Mouse (Mus musculus): ENCODE results near the gene Dnah2.

Dnah2 gene

GRCm38 (mm10) chr11:69549060-69549656 lies at the start of gene Dnah2:
TSS of gene Dnah2 (minus strand) at chr11:69549110.
- no peak for DNase-seq (ENCODE audit: low spot score)

GRCm38 (mm10) chr11:69594853-69595252 lies 45.9 kb upstream of the Dnah2 start:
- DNase-seq (ENCODE audit: low spot score), result no peak

GRCm38 (mm10) chr11:69592799-69593198 lies 43.9 kb upstream of the Dnah2 start:
- no peak for DNase-seq (ENCODE audit: low spot score)

- no peak for DNase-seq (ENCODE audit: low spot score)
Observed at GRCm38 (mm10) chr11:69591899-69592637, 43.2 kb upstream of the Dnah2 start.

GRCm38 (mm10) chr11:69591424-69591823 lies 42.5 kb upstream of the Dnah2 start:
- no peak for DNase-seq (ENCODE audit: low spot score)

GRCm38 (mm10) chr11:69590622-69591021 lies 41.7 kb upstream of the Dnah2 start:
- DNase-seq (ENCODE audit: low spot score), result no peak

GRCm38 (mm10) chr11:69589207-69589834 lies 40.4 kb upstream of the Dnah2 start:
- DNase-seq (ENCODE audit: low spot score), result no peak

GRCm38 (mm10) chr11:69585718-69586325 lies 36.9 kb upstream of the Dnah2 start:
- DNase-seq (ENCODE audit: low spot score), result no peak

- DNase-seq (ENCODE audit: low spot score), result no peak
Observed at GRCm38 (mm10) chr11:69584937-69585336, 36.0 kb upstream of the Dnah2 start.

- DNase-seq (ENCODE audit: low spot score), result no peak
Observed at GRCm38 (mm10) chr11:69584008-69584407, 35.1 kb upstream of the Dnah2 start.

- no peak for DNase-seq (ENCODE audit: low spot score)
Observed at GRCm38 (mm10) chr11:69582230-69582805, 33.4 kb upstream of the Dnah2 start.

- DNase-seq (ENCODE audit: low spot score), result no peak
Observed at GRCm38 (mm10) chr11:69581814-69582213, 32.9 kb upstream of the Dnah2 start.

- peak; percentile 89 for DNase-seq (ENCODE audit: low spot score)
Observed at GRCm38 (mm10) chr11:69581147-69581688, 32.3 kb upstream of the Dnah2 start.

- no peak for DNase-seq (ENCODE audit: low spot score)
Observed at GRCm38 (mm10) chr11:69580572-69581146, 31.7 kb upstream of the Dnah2 start.

GRCm38 (mm10) chr11:69580091-69580514 lies 31.2 kb upstream of the Dnah2 start, which contains the start of the genes Wrap53 and Trp53:
TSS of gene Wrap53 (minus strand) at chr11:69580255.
TSS of gene Trp53 (plus strand) at chr11:69580359.
- DNase-seq (ENCODE audit: low spot score), result peak; percentile 85

GRCm38 (mm10) chr11:69579128-69580017 lies 30.5 kb upstream of the Dnah2 start:
- peak; percentile 94 for DNase-seq (ENCODE audit: low spot score)

GRCm38 (mm10) chr11:69578301-69578700 lies 29.4 kb upstream of the Dnah2 start:
- DNase-seq (ENCODE audit: low spot score), result no peak

- DNase-seq (ENCODE audit: low spot score), result no peak
Observed at GRCm38 (mm10) chr11:69576307-69576706, 27.4 kb upstream of the Dnah2 start.

GRCm38 (mm10) chr11:69575220-69575619 lies 26.3 kb upstream of the Dnah2 start:
- DNase-seq (ENCODE audit: low spot score), result no peak

GRCm38 (mm10) chr11:69565131-69565530 lies 16.2 kb upstream of the Dnah2 start:
- no peak for DNase-seq (ENCODE audit: low spot score)

GRCm38 (mm10) chr11:69564391-69564790 lies 15.5 kb upstream of the Dnah2 start:
- DNase-seq (ENCODE audit: low spot score), result no peak
